Mouse (Mus musculus): ENCODE measurements around the gene Gm20662.

The Gm20662 gene

DNA sequence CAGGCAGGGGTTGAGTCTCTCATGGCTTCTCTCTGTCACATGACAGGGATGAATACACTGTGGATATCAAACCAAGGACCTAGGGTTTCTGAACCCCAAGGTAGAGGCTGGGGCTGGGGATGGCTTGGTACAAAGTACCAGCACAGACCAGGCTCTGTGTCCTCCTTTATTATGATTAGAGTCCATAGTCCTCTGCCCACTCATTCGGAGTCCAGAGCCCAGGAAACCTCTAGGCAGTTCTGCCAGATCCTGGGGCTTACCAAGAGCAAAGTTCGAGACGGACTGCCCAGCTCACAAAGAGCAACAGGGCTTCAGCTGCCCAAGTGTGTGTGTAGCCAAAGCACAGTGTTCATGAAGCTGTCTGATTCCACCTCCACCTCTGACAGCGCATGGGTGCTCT is 89.1 kb downstream of the Gm20662 start:
- no peak for DNase-seq (ENCODE audit: low read depth, low spot score)

GRCm38 (mm10) chr9:108090611-108091120 is 94.5 kb downstream of the Gm20662 start:
- no peak for DNase-seq (ENCODE audit: low read depth, low spot score)

- no peak for DNase-seq (ENCODE audit: low read depth, low spot score)
Observed at GRCm38 (mm10) chr9:108093586-108093985, 97.4 kb downstream of the Gm20662 start.

GRCm38 (mm10) chr9:108094184-108094941 is 98.2 kb downstream of the Gm20662 start, which contains the start of gene Apeh:
Apeh (minus strand) TSS chr9:108094606.
- peak; percentile 71 for DNase-seq (ENCODE audit: low read depth, low spot score)

Measured in brain, embryonic 18.5 days (tissue).